Mouse (Mus musculus): ENCODE measurements around the gene Bicc1. TPM values are rescaled to one million over a fixed set of nuclear protein-coding genes. Genes with fewer than 3 reads are reported as not detected.

Gene Bicc1
- polyA plus RNA-seq, 1 experiment = 3.2 TPM

DNA sequence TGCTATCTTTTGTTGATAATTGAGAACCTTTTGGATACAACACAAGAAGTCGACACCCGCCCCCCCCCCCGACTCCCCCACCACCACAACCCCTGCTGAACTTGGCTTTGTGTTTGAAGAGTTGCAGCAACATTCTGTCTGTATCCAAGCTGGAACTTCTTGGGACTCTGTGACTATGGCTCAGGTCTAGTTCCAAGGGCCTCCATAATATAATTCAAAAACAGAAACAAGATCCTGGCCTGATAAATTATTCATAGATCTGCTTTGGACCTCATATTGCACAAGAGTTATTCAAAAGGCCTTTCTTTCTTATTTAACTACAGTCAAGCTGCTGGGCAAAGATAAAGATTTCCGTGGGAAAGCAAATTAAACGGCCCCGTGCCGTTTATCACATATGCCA lies 33.8 kb upstream of the Bicc1 start:
- TF ChIP-seq POLR2A (IDR thresholded peaks at IDR 0.05; ENCODE audit: control insufficient read depth, low read depth, low read length) (no peak), CTCF (IDR thresholded peaks at IDR 0.05; ENCODE audit: control insufficient read depth, insufficient read depth, insufficient replicate concordance, low read depth, low read length) (no peak)
- H3K36me3 ChIP-seq (ENCODE audit: control insufficient read depth, insufficient read depth, low read length) = no peaks in the 10 kb centered on the region
- peaks cover 8% of the 10 kb centered on the region for H3K4me1 ChIP-seq (ENCODE audit: control insufficient read depth, insufficient read depth, low read length)
- no peak overlapping the region for H3K27ac ChIP-seq (ENCODE audit: control insufficient read depth, insufficient read depth, low read depth, low read length)
- no peaks in the 10 kb centered on the region for H3K27me3 ChIP-seq (ENCODE audit: control insufficient read depth, insufficient read depth, low read length)
- no peak overlapping the region for H3K4me3 ChIP-seq (ENCODE audit: control insufficient read depth, low read depth, low read length)

DNA sequence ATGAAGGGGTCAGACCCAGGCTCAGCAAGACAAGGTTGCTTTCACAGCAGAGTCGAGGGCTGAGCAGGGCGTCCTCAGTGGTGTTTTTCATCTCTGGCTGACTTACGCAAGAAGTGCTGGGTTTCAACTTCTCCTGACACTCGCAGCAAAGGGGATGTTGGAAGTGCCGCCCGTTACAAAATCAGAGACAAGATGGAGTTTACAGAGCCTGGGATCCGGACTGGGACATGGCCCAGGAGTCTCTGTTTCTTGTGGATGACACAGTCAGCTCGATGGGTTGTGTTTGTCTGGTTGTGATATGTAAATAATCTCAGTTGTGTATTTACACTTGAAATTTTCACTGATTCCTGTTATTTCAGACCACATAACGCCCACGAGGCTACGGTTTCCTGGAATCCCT lies 33.4 kb upstream of the Bicc1 start:
- H3K27me3 ChIP-seq (ENCODE audit: control insufficient read depth, insufficient read depth, low read length) = no peaks in the 10 kb centered on the region
- TF ChIP-seq CTCF (IDR thresholded peaks at IDR 0.05; ENCODE audit: control insufficient read depth, insufficient read depth, insufficient replicate concordance, low read depth, low read length) (no peak), POLR2A (IDR thresholded peaks at IDR 0.05; ENCODE audit: control insufficient read depth, low read depth, low read length) (no peak)
- no peak overlapping the region for H3K4me3 ChIP-seq (ENCODE audit: control insufficient read depth, low read depth, low read length)
- H3K36me3 ChIP-seq (ENCODE audit: control insufficient read depth, insufficient read depth, low read length) = no peaks in the 10 kb centered on the region
- peaks cover 8% of the 10 kb centered on the region for H3K4me1 ChIP-seq (ENCODE audit: control insufficient read depth, insufficient read depth, low read length)
- H3K27ac ChIP-seq (ENCODE audit: control insufficient read depth, insufficient read depth, low read depth, low read length) = no peak overlapping the region

DNA sequence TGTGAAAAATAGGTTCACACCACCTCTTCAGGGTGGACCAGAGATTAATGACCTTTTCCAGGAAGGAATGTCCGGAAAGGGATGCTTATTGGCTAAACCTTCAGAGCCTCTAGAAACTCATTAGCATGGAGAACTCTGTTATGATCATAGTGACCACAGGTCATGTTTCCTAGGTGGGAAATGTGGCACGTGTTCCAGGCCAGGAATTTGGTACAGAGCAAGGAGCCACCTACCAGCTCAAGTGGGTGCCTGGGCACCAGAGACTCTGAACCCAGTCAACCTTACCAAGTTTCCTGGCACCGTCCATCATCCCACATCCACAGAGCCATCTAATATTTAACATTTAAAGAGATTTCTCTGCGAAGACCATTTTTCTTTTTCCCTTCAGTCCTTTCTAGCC lies 29.2 kb upstream of the Bicc1 start:
- no peak overlapping the region for H3K4me3 ChIP-seq (ENCODE audit: control insufficient read depth, low read depth, low read length)
- H3K27ac ChIP-seq (ENCODE audit: control insufficient read depth, insufficient read depth, low read depth, low read length) = no peak overlapping the region
- TF ChIP-seq POLR2A (IDR thresholded peaks at IDR 0.05; ENCODE audit: control insufficient read depth, low read depth, low read length) (no peak), CTCF (IDR thresholded peaks at IDR 0.05; ENCODE audit: control insufficient read depth, insufficient read depth, insufficient replicate concordance, low read depth, low read length) (no peak)
- no peaks in the 10 kb centered on the region for H3K27me3 ChIP-seq (ENCODE audit: control insufficient read depth, insufficient read depth, low read length)
- H3K36me3 ChIP-seq (ENCODE audit: control insufficient read depth, insufficient read depth, low read length) = no peaks in the 10 kb centered on the region
- H3K4me1 ChIP-seq (ENCODE audit: control insufficient read depth, insufficient read depth, low read length) = peaks cover 5% of the 10 kb centered on the region

DNA sequence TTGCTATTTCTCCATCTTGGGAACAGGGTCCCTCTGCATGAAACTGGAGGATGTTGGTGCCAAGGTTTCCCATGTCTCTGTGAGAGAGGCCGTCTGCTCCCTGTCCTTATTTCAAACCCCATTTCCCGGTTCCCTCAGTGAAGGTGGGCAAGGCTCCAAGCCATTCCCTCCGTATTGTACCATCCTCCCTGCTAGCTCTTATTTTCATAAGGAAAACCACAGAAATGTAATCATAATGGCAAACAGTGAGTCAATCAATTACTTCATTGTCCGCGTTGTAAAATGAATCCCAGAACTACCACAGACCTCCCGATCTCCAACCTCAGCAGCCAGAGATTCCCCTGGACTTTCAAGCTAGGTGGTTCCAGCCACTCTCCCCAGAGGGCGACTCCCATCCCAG lies 25.6 kb upstream of the Bicc1 start:
- TF ChIP-seq CTCF (IDR thresholded peaks at IDR 0.05; ENCODE audit: control insufficient read depth, insufficient read depth, insufficient replicate concordance, low read depth, low read length) (no peak), POLR2A (IDR thresholded peaks at IDR 0.05; ENCODE audit: control insufficient read depth, low read depth, low read length) (no peak)
- peaks cover 5% of the 10 kb centered on the region for H3K4me1 ChIP-seq (ENCODE audit: control insufficient read depth, insufficient read depth, low read length)

DNA sequence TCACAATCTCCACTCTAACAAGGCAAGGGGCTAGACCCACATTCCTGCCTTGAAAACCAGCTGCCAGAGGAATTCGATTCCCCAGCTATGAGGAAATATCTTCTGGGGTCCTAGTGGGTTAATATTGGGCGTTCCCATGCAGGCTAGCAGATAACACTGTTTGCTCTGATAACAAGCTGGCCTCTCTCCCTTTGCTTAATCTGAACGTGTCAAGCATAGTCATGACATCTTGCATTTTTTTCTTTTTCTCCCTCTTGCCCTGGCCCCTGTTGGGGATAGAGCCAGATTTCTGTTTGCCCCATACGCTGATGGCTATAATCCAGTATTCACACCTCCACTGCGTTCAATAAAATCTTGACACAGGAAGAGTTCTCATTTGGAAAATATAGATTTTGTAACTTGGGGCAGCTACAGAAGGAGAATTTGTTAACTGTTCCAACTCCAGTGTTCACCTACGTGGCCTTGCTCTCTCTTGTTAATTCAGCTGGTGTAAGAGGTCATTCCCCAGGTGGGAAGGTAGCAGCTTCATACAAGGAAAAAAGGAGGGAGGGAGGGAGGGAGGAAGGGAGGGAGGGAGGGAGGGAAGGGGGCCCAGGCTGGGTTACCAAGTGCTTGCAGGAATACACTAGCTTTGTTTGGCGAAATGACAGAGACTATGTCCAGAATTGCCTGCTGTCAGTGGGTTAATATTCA lies 24.0 kb upstream of the Bicc1 start:
- Histone ChIP-seq H3K4me3 (ENCODE audit: control insufficient read depth, low read depth, low read length) (no peak overlapping the region), H3K27ac (ENCODE audit: control insufficient read depth, insufficient read depth, low read depth, low read length) (no peak overlapping the region), H3K36me3 (ENCODE audit: control insufficient read depth, insufficient read depth, low read length) (no peaks in the 10 kb centered on the region), H3K27me3 (ENCODE audit: control insufficient read depth, insufficient read depth, low read length) (no peaks in the 10 kb centered on the region), H3K4me1 (ENCODE audit: control insufficient read depth, insufficient read depth, low read length) (peaks cover 5% of the 10 kb centered on the region)
- TF ChIP-seq POLR2A (IDR thresholded peaks at IDR 0.05; ENCODE audit: control insufficient read depth, low read depth, low read length) = no peak
- TF ChIP-seq CTCF (IDR thresholded peaks at IDR 0.05; ENCODE audit: control insufficient read depth, insufficient read depth, insufficient replicate concordance, low read depth, low read length) = no peak

More for the DNA sequence above, 25.6 kb upstream of the Bicc1 start:
- no peak overlapping the region for H3K27ac ChIP-seq (ENCODE audit: control insufficient read depth, insufficient read depth, low read depth, low read length)
- no peaks in the 10 kb centered on the region for H3K36me3 ChIP-seq (ENCODE audit: control insufficient read depth, insufficient read depth, low read length)
- no peaks in the 10 kb centered on the region for H3K27me3 ChIP-seq (ENCODE audit: control insufficient read depth, insufficient read depth, low read length)
- no peak overlapping the region for H3K4me3 ChIP-seq (ENCODE audit: control insufficient read depth, low read depth, low read length)

DNA sequence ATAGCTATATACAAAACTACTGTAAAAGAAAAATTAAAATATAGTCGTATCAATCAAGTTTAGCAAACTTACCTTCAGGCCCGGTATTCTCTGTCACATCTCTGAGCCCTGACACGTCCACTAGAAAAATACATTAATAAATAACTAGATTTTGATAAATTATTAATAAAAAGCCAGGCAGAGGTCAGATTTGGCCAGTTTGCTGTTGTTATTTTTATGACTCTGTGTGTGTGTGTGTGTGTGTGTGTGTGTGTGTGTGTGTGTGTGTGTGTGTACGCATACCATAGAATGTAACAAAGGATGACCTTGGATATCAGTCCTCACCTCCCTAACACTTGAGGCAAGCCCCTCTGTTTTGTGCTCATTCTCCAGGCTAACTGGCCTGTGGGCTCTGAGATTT lies 22.4 kb upstream of the Bicc1 start:
- TF ChIP-seq POLR2A (IDR thresholded peaks at IDR 0.05; ENCODE audit: control insufficient read depth, low read depth, low read length) (no peak), CTCF (IDR thresholded peaks at IDR 0.05; ENCODE audit: control insufficient read depth, insufficient read depth, insufficient replicate concordance, low read depth, low read length) (no peak)

DNA sequence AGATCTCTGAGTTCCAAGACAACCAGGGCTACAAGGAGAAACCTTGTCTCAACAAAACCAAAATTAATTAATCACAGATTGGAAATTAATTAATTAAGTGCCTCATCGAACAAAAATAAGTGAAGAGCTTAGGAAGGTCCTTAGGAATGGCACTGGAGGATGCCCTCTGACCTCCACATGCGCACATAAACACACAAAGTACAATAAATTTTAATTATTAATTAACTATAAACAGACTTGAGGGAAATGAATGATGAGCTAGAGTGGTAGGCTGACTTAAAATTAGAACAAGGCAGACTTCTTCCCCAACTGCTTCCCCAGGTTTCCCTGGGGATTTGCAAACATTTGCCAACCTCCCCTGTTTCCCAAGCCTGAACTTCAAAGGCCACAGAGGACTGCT lies 21.6 kb upstream of the Bicc1 start:
- Histone ChIP-seq H3K27ac (ENCODE audit: control insufficient read depth, insufficient read depth, low read depth, low read length) (no peak overlapping the region), H3K4me1 (ENCODE audit: control insufficient read depth, insufficient read depth, low read length) (0 out of 2 replicates have a peak, but pooled peaks cover 2% of the 10 kb centered on the region), H3K4me3 (ENCODE audit: control insufficient read depth, low read depth, low read length) (no peak overlapping the region), H3K27me3 (ENCODE audit: control insufficient read depth, insufficient read depth, low read length) (no peaks in the 10 kb centered on the region), H3K36me3 (ENCODE audit: control insufficient read depth, insufficient read depth, low read length) (no peaks in the 10 kb centered on the region)
- no peak for TF ChIP-seq CTCF (IDR thresholded peaks at IDR 0.05; ENCODE audit: control insufficient read depth, insufficient read depth, insufficient replicate concordance, low read depth, low read length)
- TF ChIP-seq POLR2A (IDR thresholded peaks at IDR 0.05; ENCODE audit: control insufficient read depth, low read depth, low read length) = no peak

More for the DNA sequence above, 22.4 kb upstream of the Bicc1 start:
- peaks cover 5% of the 10 kb centered on the region for H3K4me1 ChIP-seq (ENCODE audit: control insufficient read depth, insufficient read depth, low read length)
- no peak overlapping the region for H3K27ac ChIP-seq (ENCODE audit: control insufficient read depth, insufficient read depth, low read depth, low read length)
- no peak overlapping the region for H3K4me3 ChIP-seq (ENCODE audit: control insufficient read depth, low read depth, low read length)
- no peaks in the 10 kb centered on the region for H3K27me3 ChIP-seq (ENCODE audit: control insufficient read depth, insufficient read depth, low read length)
- H3K36me3 ChIP-seq (ENCODE audit: control insufficient read depth, insufficient read depth, low read length) = no peaks in the 10 kb centered on the region
